Mouse (Mus musculus): ENCODE results near the gene Sufu.
A peak's percentile ranks its signal among the peaks of the same experiment; 100 is the strongest.

Sufu gene

DNA sequence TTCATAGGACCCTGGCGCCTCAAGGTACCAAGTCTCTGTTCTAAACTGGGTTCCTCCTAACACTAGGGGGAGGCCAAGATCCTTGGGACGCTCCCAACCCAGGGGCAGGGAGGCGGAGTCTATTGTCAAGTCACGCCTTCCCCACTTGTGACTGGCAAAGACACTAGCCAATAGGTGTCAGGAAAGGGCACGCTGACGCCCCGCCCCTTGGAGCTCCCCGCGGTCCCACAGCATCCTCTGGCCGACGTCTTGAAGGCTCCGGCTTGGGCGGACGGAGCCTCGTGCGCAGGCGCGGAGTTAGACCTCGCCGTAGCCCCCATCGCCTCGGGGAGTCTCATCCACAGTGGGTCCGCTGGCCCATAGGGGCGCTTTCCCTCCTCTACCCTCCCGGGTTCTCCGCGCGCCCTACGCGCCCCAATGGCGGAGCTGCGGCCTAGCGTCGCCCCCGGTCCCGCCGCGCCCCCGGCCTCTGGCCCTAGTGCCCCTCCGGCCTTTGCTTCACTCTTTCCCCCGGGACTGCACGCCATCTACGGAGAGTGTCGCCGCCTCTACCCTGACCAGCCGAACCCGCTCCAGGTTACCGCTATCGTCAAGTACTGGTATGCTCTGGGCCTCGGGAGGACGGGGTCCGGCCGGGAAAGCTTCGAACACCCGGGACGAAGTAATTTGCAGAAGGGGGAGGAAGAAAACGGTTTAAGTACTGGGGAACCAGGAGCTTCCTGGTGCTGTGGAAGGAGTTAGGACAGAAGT is at the start of gene Sufu:
TSS of gene Sufu (plus strand) at position 211 of the 750 bp plus-strand sequence.
- DNase-seq (ENCODE audit: low read depth, low spot score): peak; percentile 94

DNA sequence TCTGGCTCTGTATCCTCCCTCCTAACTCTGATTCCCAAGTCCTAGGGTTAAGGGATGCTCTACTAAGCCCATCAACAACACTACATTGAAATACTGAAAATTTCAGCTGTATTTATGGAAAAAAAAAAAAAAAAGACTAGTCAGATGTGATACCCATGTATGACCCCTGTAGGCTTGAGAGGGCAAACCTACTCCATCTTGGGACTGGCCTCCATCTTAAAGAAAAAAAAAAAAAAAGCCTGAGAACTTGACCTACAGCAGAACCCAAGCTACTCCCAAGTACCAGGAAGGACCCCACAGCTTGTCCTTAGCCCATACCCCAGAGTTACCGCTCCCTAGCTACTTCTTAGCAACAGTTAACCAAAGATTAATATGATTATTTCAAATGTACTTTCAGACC is 49.5 kb upstream of the Sufu start:
- no peak for DNase-seq (ENCODE audit: low read depth, low spot score)

DNA sequence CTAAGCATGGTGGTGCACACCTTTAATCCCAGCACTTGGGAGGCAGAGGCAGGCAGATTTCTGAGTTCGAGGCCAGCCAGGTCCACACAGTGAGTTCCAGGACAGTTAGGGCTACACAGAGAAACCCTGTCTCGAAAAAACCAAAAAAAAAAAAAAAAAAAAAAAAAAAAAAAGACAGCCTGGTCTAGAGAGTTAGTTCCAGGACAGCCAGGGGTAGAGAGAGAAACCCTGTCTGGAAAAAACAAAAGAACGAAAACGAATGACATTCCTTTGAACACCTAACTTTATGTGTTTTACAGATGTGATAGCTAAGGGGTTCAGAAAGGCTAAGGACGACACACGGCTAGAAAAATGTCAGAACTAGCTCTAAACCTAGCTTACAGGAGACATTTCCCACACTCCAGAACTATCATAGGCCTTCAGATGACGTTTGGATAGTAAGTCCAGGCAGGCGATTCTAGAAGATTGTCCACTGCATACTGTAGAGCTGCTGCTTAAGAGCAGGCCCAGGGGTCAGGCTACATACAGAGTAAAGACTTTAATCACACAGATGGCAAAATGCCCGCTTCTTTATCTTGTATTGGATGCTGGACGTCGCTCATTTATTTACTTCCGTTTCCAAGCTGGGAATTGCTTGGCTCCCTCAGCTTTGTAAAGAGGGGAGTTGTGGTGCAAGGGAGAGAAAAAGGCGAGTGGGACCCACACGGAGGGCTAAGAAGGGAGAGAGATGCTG is 48.6 kb upstream of the Sufu start:
- no peak for DNase-seq (ENCODE audit: low read depth, low spot score)

DNA sequence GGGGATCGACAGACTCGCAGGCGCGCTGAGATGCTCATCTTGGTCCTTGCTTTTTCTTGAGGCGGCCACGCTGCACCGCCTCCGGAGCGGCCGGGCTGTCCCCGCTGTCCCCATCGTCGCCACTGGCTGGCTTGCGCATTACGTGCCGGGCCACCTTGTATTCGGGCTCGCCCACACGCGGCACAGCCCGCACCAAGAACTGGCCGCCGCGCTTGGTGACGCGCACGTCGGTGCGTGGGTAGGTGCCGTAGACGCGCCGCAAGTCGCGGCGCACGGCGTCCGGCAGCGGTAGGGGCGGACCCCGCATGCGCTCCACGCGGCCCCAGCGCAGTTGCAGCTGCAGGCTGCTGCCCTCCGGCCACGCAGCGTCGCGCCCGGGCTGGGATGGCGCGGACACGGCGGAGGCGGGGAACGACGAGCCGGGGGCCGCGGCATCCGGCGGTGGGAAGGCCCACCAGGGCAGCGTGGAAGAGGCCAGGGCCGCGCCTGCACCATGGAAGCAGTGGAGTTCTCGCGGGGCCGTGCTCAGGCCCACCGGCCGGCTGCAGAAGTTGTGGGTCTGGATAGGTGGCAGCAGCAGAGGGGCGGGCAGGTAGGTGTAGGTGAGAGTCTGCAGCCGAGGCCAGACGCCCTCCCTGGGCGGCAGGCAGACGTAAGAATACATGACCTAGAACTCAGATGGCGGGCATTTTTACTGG is 47.8 kb upstream of the Sufu start:
- no peak for DNase-seq (ENCODE audit: low read depth, low spot score)

DNA sequence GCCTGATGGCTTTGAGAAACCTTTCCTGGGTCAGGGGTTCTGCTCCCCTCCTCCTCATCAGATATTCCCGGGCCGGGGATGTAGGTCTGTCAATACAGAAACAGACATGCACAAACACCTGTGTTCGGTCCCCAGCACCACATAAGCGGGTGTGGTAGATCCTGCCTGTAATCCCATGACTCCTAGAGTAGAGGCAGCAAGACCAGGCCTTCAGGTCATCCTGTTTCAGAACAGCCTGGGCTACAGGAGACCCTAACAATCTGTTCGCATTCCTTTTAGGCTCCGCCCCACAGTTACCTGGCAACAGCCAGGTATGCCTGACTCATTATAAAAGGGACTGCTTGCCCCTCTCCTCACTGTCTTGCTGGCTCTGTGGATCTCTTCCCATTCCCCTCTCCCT is 47.1 kb upstream of the Sufu start:
- no peak for DNase-seq (ENCODE audit: low read depth, low spot score)

DNA sequence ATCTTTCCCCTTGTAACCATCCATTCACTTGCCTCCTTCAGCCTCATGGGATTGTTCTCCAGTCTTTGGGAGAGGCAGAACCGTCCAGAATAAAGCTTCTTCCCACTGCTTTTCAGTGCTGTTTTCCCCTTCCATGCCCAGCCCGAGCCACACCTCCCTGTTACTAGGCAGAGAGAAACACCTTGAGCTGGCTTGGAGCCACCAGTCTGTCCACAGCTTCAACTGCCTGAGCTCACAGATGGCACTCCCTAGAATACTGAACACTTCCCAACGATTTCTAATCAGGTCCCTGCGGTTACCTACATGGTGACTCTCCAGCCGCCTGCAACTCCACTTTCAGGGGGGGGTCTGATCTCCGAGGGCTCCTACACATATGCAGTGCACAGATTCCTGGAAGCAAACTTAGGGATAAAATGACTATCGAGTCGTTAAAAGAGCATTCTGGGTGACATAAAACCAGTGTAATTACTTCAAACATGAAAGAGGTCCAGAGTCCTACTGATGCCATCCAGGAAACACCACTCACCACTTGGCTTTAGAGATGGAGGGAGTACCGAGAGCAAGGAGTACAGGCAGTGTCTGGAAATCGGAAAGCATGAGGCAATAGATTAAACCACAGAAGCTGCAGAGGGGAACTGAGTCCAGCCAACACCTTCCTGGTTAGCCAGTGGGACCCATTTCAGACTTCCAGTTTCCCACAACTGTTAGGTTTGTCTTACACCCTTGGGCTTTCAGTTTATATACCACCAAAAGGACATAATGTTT is 46.3 kb upstream of the Sufu start, which contains the start of gene 2310034G01Rik:
TSS of gene 2310034G01Rik (minus strand) at position 135 of the 765 bp plus-strand sequence.
- DNase-seq (ENCODE audit: low read depth, low spot score): no peak

DNA sequence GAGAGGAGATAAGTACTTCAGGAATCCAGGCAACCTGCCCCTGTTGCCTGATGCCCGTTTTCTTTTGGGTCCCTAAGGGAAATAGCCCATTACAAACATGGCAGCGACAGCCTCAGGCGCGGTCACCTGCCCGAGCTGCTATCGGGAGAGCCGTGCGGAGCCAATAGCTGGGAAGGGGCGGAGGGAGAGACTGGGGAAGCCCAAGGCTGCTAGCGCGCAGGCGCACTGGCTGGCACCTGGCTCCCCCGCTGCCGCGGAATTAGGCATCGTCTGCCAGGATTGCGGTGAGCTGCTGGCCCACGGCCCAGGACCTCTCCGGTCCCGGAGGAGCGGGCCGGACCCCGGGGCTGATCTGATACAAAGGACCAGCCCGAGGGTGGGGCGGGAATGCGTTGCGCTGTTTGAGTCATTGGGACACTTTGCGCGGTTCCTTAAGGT is 40.0 kb upstream of the Sufu start:
- peak; percentile 80 for DNase-seq (ENCODE audit: low read depth, low spot score)

DNA sequence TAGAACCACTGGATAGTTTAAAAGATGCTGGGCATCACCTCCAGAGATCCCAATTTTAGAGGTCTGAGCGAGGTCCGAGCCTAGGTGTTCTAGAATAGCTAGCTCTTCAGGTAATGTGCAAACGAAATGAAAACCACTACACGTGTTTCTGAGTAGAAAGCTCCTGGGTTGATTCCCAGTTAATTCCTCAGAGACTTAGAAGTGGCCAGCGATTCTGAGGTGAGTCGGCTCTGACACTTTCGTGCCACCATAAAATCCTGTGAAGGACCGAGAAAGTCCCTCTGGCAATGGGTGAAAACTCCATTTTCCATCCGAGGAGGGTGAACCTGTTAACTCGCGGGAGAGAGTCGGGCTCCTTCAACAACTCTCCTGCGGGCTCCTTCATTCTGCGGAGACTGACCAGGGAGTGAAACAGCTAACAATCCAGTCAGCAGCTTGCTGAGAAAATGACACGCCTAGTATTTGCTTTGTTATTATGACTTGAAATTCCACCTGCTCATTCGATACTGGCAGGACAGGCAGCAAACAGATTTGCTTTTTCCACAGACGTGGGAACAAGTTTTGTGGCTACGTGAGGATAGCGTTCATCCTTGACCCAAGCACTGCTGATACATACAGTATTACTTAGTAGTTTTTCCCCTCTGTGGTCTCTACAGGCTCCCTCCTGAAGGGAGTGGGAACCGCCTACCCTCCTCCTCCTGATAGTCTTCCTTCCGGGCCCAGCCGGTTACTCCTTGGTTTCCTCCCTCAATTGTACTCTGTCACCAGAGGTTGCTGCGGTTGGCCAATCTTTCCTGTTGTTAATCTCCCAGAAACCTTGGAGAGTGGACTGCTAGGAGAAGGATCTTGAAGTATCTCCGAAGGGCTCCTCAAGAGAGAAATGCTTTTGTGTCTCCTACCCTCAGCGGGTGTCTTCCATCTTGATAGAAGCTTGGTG is 39.1 kb upstream of the Sufu start:
- DNase-seq (ENCODE audit: low read depth, low spot score): no peak

DNA sequence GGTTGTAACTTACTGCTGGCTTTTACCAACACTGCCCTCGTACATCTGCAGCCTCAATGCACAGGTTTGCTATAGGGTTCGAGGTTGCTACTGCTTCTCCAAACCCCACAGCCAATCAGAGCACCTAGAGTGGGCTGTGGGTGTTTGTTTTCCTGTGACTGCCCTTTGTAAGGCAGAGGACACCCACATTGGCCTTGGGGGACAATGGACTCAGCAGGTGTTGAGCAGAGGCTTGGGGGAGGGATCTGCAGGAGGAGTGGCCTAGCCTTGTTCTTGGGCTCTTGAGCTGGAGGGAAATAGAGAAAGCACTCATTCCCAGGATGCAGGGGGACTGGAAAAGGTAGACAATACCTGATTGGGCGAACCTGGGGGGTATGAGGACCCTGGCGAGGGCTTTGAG is 38.3 kb upstream of the Sufu start:
- DNase-seq (ENCODE audit: low read depth, low spot score): no peak

DNA sequence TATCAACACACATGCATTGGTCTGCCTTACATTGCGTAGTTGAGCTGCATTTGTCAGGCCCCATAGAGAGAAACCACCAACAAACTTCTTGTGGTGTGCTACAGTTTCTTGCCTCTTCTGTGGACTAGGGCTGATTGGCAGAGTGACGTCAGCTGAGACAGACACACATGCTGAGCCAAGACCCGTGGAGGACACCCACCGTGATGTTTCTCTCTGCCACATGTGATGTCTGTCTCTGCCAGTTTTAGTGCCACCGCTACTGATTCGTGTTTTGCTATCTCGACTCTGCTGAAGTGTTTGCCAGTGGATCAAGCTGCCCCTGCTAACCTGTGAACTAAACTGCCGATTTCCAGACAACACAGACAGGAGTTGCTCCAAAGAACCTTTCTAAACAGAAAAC is 34.6 kb upstream of the Sufu start:
- no peak for DNase-seq (ENCODE audit: low read depth, low spot score)

DNA sequence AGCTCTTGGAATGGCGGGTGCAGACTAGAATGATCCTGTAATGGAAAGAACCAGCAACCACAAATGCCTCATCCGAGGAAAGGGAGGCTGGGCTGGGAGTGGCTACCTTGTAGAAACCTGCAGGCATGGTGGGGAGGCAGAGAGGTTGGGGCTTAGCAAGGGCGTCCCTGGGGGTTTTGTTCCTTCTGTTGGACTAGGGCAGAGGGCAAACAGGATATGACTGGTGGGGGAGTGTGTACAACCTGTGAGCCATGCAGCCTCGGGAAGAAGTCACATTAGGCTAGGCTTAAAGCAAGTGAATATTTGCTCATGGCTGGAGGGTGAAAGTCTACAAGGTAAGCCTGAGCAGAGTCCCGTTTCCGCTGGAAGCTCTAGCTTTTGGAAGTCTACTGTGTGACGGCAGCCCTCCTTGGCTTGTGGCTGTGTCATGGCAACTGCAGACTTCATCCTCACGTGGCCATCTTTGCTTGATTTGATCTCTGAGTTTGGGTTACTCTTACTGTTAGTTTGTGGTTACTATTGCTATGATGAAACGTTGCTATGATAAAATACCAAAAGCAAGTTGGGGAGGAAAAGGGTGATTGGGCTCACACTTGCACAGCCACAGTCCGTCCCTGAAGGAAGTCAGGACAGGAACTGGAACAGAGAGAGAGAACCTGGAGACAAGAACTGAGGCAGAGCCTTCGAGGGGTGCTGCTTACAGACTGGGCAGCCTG is 33.2 kb upstream of the Sufu start:
- DNase-seq (ENCODE audit: low read depth, low spot score): no peak

DNA sequence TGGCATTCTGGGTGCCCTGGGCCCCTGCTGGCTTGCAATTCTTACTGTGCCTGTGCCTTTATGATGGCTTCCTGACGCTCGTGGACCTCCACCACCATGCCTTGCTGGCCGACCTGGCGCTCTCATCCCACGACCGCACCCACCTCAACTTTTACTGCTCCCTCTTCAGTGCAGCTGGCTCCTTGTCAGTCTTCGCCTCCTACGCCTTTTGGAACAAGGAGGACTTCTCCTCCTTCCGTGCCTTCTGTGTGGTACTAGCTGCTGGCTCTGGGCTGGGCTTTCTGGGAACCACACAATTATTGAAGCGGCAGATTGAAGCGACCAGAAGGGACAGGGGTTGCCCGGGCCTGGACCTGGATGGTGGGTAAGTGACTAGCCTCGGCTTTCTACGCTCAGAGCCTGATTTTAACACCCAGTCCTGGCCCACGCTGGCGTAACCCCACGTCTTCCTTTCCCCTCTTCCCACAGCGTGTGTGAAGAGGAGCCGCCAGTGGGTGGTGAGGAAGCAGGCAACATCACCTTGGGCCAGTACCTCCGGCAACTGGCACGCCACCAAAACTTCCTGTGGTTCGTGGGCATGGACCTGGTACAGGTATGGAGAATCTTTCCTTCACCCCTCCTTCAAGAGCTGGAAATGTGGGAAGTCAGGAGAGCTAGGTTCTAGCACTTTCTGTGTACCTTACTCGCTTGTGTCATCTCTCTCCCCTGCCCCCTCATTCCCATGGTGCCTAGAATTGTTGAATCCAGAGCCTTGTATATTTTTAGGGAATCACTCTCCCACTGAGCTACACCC is 28.7 kb upstream of the Sufu start:
- no peak for DNase-seq (ENCODE audit: low read depth, low spot score)

DNA sequence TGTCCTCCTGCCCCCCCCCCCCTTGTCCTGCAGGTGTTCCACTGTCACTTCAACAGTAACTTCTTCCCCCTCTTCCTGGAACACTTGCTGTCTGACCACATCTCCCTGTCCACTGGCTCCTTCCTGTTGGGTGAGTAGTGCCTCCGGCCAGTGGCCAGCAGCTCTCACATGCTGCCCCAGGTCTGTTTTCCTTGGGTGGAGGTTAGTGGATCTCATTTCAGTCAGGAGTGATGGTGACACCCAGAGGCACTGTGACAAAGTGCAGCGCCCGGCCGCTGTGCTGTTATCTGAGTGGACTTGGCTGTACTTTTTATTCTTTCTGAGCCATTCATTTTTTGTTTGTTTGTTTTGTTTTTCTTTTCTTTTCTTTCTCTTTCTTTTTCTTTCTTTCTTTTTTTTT is 27.5 kb upstream of the Sufu start:
- DNase-seq (ENCODE audit: low read depth, low spot score): no peak

DNA sequence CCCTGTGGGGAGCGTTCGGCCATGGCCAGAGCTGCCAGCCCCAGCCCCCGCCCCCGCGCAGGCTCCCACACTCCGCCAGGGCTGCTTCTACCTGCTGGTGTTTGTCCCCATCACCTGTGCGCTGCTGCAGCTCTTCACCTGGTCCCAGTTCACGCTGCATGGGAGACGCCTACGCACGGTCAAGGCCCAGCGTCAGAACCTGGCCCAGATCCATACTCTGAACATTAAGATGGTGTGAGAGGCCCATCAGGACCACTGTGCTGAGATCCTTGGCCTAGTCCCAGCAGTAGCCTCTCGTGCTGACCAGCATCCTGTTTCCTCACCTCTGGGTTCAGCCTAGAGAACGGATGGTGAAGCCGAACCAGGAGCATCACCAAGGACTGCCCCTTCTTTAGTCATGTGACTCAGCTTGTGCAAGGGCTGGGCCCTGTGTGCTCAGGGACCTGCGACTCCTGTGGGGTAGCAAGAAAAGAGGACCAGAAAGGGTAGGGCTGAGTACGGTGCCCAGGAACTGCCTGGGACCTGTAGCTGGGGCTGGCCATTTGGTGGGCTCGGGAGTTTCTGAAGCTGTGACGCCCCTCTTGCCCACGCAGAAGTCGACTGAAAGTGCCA is 22.1 kb upstream of the Sufu start:
- no peak for DNase-seq (ENCODE audit: low read depth, low spot score)

DNA sequence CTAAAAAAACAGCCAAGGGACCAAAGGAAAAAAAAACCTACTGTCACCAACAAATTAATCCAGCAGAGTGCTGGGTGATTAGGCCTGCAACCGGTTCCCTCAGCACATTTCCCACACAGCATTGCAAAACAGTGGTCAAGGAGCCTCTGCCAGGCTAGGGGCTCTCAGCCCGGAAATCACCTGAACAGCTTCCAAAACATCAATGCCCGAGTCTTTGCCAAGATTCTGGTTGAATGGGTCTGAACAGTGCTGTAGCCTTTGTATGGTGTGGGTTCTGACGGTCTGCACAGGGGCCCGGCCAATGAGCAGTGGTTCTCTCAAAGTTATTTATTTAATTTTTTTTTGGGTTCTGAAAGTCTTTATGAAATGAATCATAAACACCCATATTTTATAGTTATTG is 21.2 kb upstream of the Sufu start:
- no peak for DNase-seq (ENCODE audit: low read depth, low spot score)

DNA sequence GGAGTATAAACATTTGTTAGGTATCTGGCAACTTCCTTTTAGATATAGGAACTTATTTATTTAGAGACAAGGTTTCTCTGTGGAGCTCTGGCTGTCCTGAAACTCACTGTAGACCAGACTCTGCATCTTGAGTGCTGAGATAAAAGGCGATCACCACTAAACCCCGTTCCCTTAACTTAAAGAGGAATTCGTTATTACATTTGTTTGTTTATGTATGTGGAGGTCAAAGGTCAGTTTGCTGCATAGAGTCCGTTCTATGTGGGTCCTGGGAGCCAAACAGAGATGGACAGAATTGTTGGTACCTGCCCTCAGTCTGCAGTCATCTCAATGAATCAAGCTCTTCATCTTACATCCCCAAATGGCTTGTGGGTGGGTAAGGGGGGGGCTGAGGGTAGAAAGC is 20.8 kb upstream of the Sufu start:
- DNase-seq (ENCODE audit: low read depth, low spot score): no peak

DNA sequence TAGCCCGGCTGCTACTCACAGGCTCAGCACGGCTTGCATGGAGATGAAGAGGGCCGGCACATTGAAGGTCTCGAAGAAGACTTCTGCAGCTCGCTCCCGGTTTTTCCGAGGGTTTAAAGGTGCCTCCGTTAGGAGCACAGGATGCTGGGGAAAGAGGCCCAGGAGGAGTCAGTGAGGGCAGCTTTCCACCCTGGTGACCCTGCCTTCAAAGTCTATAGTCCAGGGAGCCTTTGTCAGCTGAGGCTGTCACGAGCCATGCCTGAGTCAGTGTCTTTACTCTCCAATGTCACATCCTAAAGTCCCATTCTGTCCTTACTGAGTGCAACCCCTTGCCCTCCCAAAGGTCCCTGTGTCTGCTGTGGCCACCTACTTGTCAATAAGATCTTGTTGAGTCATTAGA is 14.4 kb upstream of the Sufu start:
- DNase-seq (ENCODE audit: low read depth, low spot score): no peak

DNA sequence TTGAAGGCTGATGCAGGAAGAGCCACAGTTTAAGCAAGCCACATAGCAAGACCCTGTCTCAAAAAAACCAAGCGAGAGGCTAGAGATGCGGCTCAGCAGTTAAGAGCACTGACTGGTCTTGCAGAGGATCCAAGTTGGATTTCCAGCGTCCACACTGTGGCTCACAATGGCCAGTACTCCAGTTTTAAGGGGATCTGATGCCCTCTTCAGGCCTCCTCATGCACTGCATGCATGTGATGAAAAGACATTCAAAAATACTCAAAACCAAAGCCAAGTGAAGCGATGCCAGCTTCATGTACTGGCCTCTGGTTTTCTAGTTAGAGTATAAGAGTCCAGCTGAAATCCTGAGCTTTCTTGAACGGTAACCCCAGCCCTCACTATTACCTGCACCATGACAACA is 6.8 kb upstream of the Sufu start:
- no peak for DNase-seq (ENCODE audit: low read depth, low spot score)

DNA sequence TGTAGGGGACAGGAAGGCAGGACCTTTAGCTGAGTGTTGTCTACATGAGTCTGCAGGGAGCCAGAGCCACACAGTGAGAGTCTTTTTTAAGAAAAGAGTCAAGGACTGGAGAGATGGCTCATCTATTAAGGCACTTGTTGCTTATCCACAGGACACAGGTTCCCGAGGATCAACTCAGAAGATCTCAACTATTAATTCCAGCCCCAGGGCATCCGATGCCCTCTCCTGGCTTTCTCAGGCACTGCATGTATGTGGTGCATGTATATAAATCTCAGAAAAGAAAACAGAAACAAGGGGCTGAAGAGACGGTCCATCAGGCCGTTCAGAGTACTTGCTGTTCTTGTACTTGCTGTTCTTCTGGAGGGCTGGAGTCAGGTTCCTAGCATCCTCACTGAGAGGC is 4.7 kb upstream of the Sufu start:
- no peak for DNase-seq (ENCODE audit: low read depth, low spot score)

Data from brain, embryonic 18.5 days (tissue).